Mouse (Mus musculus) lung, postnatal 0 days (tissue): ENCODE measurements around the gene Pfas. TPM values are rescaled to one million over a fixed set of nuclear protein-coding genes. Genes with fewer than 3 reads are reported as not detected.

ENCODE experiments used
- ATAC-seq: fragments of 200-750 bp; cut with Nextera tagmentation; 2 replicates; pipeline ENCODE4 v1.8.0; 2017; ENCODE audit warnings: moderate library complexity
- DNase-seq: peaks from one replicate; pipeline ENCODE4 v3.0.0-alpha.2; 2016; ENCODE audit warnings: low spot score
- H3K27ac ChIP-seq: fragments of 300-500 bp; sonication (generic); 2 replicates; pipeline ENCODE4 v1.5.1; 2014; ENCODE audit warnings: antibody characterized with exemption, mild to moderate bottlenecking, low read length, mixed read lengths
- H3K27me3 ChIP-seq: fragments of 300-500 bp; sonication (generic); replicated peaks from 2 replicates; pipeline ENCODE4 v1.6.1; 2014; ENCODE audit warnings: low read length, mixed read lengths; ENCODE audit not compliant: insufficient read depth
- H3K36me3 ChIP-seq: fragments of 300-500 bp; sonication (generic); 2 replicates; pipeline ENCODE4 v1.6.1; 2014; ENCODE audit warnings: low read length, mixed read lengths; ENCODE audit not compliant: insufficient read depth
- H3K4me1 ChIP-seq: fragments of 300-500 bp; sonication (generic); 2 replicates; pipeline ENCODE4 v1.6.1; 2014; ENCODE audit warnings: antibody characterized with exemption, low read depth, low read length, mixed read lengths; ENCODE audit not compliant: insufficient read depth
- H3K4me2 ChIP-seq: fragments of 300-500 bp; sonication (generic); replicated peaks from 2 replicates; pipeline ENCODE4 v1.6.1; 2014; ENCODE audit warnings: low read depth, mild to moderate bottlenecking, low read length, moderate library complexity, mixed read lengths
- H3K4me3 ChIP-seq: fragments of 300-500 bp; sonication (generic); 2 replicates; pipeline ENCODE4 v1.5.1; 2014; ENCODE audit warnings: low read depth, low read length
- H3K9ac ChIP-seq: fragments of 300-500 bp; sonication (generic); replicated peaks from 2 replicates; pipeline ENCODE4 v1.6.1; 2014; ENCODE audit warnings: low read depth, mild to moderate bottlenecking
- H3K9me3 ChIP-seq: fragments of 300-500 bp; sonication (generic); 2 replicates; pipeline ENCODE4 v1.6.1; 2016; ENCODE audit warnings: low read length, mixed read lengths
- CTCF ChIP-seq: IDR thresholded peaks from 2 replicates; pipeline ENCODE4 v1.5.1; 2016; ENCODE audit warnings: antibody characterized with exemption, mild to moderate bottlenecking
- EP300 ChIP-seq: IDR thresholded peaks from 2 replicates; pipeline ENCODE4 v1.6.1; 2016; ENCODE audit warnings: antibody characterized with exemption, mild to moderate bottlenecking, control low read depth
- WGBS: fragments of 180-500 bp; shearing (Covaris S2); extraction: QIAGEN DNeasy Blood & Tissue Kit; methylation state at CpG from one replicate; pipeline ENCODE4 v1.1.7; 2014; 5-methylcytosine and 5-hydroxymethylcytosine counted together
- polyA plus RNA-seq: library from polyadenylated mRNA; unstranded; fragments of >200 nt; fragmentation: Nextera tagmentation; extraction: Ambion mirVana; gene quantifications from 2 replicates; pipeline ENCODE4 v1.2.1, GENCODE M21; 2015

Pfas gene
- polyA plus RNA-seq, 1 experiment from 2014 or later: 7.0 TPM

DNA sequence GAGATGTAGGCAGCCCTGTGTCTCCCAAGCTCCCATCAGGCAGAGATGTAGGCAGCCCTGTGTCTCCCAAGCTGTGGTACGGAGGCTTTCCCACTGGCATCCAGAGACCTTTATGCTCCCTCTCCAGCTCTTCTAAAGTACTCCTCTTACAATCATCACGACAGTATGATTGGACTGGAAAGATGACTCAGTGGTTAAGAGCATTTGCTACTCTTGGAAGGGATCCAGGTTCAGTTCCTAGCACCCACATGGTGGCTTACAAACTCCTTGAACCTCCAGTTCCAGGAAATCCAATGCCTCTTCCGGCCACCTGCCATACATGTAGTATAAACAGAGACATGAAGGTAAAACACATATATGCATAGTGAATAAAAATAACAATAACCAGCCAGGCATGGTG, 46.7 kb downstream of the Pfas start:
- Histone ChIP-seq H3K4me1 (no peaks in the 10 kb centered on the region), H3K27me3 (no peaks in the 10 kb centered on the region), H3K9me3 (no peaks in the 10 kb centered on the region), H3K4me2 (no peak overlapping the region), H3K36me3 (no peaks in the 10 kb centered on the region), H3K9ac (no peak overlapping the region), H3K4me3 (no peak overlapping the region), H3K27ac (no peak overlapping the region)
- DNase-seq (no peak), ATAC-seq (no peak)
- TF ChIP-seq CTCF (no peak), EP300 (no peak)
- 40% methylated on average over 3 of the region's 3 CpGs for WGBS

DNA sequence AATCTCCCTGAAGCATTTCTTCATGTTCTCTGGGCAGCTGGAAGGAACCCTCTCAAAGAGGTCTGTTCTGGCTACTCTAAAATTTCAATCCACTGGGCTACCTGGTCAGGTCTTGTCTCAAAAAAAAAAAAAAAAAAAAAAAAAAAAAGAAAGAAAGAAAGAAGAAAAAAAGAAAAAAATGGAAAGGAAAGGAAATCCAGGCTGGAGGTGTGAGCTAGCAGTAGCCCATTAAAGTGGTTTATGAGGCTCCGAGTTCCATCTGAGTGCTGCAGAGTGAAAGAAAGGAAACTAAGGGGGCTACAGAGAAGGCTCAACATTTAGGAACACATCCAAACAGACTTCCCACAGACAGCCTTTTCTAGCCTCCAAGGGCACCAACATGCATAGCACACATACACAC, 50.3 kb downstream of the Pfas start:
- no peaks in the 10 kb centered on the region for H3K36me3 ChIP-seq

DNA sequence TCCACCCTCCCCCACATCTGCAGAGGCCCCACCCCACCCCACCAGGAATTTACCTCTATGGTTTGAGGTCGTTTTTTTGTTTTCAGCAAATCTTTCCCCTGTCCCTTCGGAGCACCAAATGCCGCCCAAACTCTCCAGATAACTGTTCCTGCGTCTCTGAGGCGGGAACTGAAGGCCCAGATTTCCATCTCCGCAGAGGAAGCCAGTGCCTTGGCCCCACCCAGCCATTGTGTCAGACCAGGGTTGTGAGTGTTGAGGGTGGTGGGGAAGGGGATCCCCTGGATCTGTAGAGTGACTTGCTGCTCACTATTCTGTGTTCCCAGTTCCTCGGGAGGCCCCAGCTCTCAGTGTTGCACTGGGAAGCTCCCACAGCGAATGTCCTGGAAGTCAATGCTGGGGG, 51.0 kb downstream of the Pfas start, which contains the start of gene Arhgef15:
TSS of gene Arhgef15 (minus strand) at position 173 of the 400 bp plus-strand sequence.
- 29% methylated on average over 8 of the region's 8 CpGs for whole genome bisulfite sequencing
- no peaks in the 10 kb centered on the region for H3K36me3 ChIP-seq
- ATAC-seq (peak; percentile 70), DNase-seq (peak; percentile 54)
- peaks cover 4% of the 10 kb centered on the region; the same call in 1 of the 2 replicates for H3K27me3 ChIP-seq
- 0 out of 2 replicates have a peak, but pooled peaks cover 2% of the 10 kb centered on the region for H3K4me1 ChIP-seq
- no peak for TF ChIP-seq EP300
- TF ChIP-seq CTCF: no peak
- no peaks in the 10 kb centered on the region for H3K9me3 ChIP-seq
- H3K27ac ChIP-seq: peak within 1 kb of the TSS; percentile 79
- H3K4me2 ChIP-seq: peak within 1 kb of the TSS; percentile 55
- peak within 1 kb of the TSS; percentile 33 for H3K4me3 ChIP-seq
- H3K9ac ChIP-seq: 0 out of 2 replicates have a peak within 1 kb of the TSS, but pooled peaks have one; percentile 9

More for the DNA sequence above, 50.3 kb downstream of the Pfas start:
- no peak for TF ChIP-seq CTCF
- Histone ChIP-seq H3K9ac (no peak overlapping the region), H3K4me2 (no peak overlapping the region), H3K27ac (0 out of 2 replicates have a peak overlapping the region, but pooled peaks have one; percentile 79), H3K9me3 (no peaks in the 10 kb centered on the region), H3K27me3 (peaks cover 4% of the 10 kb centered on the region; the same call in 1 of the 2 replicates), H3K4me3 (no peak overlapping the region), H3K4me1 (0 out of 2 replicates have a peak, but pooled peaks cover 2% of the 10 kb centered on the region)
- no peak for ATAC-seq
- 100% methylated on average over 1 of the region's 1 CpGs for WGBS
- no peak for DNase-seq

DNA sequence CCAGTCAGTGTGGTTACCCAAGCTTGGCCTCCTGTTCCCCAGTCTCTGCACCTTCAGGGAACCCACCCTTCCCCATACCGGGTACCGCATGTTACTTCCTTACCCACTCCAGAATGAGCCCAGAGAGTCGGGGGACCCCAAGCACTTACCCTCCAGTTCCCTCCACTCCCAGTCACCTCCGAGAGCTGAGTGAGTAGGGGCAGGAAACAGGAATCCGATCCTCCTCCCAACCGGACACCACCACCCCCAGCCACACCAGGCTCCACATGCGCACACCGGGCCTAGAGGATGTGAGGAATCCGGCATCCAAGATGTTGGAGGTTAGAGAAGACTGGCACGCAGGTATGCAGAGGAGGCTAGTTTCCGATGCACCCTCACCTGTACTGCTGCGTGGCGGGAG, 51.6 kb downstream of the Pfas start:
- H3K4me1 ChIP-seq: 0 out of 2 replicates have a peak, but pooled peaks cover 2% of the 10 kb centered on the region
- 0 out of 2 replicates have a peak overlapping the region, but pooled peaks have one; percentile 9 for H3K9ac ChIP-seq
- H3K27me3 ChIP-seq: peaks cover 4% of the 10 kb centered on the region; the same call in 1 of the 2 replicates
- no peak for DNase-seq
- peak overlapping the region; percentile 33 for H3K4me3 ChIP-seq
- peak overlapping the region; percentile 79 for H3K27ac ChIP-seq
- no peaks in the 10 kb centered on the region for H3K9me3 ChIP-seq
- ATAC-seq: peak; percentile 77
- H3K36me3 ChIP-seq: no peaks in the 10 kb centered on the region
- 24% methylated on average over 13 of the region's 13 CpGs for WGBS
- H3K4me2 ChIP-seq: peak overlapping the region; percentile 55
- no peak for TF ChIP-seq EP300
- no peak for TF ChIP-seq CTCF

DNA sequence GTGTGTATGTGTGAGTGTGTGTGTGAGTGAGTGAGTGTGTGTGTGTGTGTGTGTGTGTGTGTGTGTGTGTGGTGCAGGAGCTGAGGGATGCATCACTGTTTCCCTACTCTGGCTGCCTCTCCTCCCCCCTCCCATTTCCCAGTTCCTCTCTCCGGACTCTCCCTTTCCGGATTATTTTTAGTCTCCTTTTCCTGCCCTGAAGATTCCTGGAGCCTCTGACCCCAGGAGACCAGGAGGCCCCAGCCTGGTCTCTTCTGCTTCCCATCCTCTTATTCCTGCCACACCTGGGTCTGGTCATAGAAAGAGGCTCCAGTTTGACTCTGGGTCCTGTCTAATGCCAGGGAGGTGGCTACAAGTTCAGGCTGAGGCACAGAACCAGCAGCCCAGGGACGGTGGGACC, 52.2 kb downstream of the Pfas start:
- ATAC-seq (peak; percentile 73), DNase-seq (peak; percentile 59)
- Histone ChIP-seq H3K27ac (peak overlapping the region; percentile 79), H3K4me2 (peak overlapping the region; percentile 55), H3K9me3 (no peaks in the 10 kb centered on the region), H3K4me1 (0 out of 2 replicates have a peak, but pooled peaks cover 2% of the 10 kb centered on the region), H3K36me3 (no peaks in the 10 kb centered on the region), H3K27me3 (peaks cover 4% of the 10 kb centered on the region; the same call in 1 of the 2 replicates), H3K9ac (0 out of 2 replicates have a peak overlapping the region, but pooled peaks have one; percentile 9), H3K4me3 (peak overlapping the region; percentile 33)
- TF ChIP-seq CTCF (no peak), EP300 (no peak)
- 44% methylated on average over 3 of the region's 3 CpGs for WGBS

DNA sequence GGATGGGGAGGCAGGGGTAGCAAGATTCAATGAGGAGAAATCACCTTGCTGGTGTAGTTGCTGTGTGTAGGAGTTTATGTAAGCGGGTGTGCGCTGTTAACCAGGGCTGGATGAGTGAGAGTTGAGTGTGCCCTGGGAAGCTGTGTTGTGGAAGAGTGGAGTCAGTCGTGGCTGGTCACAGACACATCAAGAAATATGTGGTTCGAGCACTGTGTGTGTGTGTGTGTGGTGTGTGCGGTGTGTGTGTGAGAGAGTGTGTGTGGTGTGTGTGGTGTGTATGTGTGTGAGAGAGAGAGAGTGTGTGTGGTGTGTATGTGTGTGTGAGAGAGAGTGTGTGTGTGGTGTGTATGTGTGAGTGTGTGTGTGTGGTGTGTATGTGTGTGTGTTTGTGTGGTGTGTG, 52.8 kb downstream of the Pfas start:
- Histone ChIP-seq H3K4me2 (peak overlapping the region; percentile 55), H3K4me1 (0 out of 2 replicates have a peak, but pooled peaks cover 2% of the 10 kb centered on the region), H3K9ac (no peak overlapping the region), H3K36me3 (no peaks in the 10 kb centered on the region), H3K27ac (no peak overlapping the region), H3K27me3 (peaks cover 4% of the 10 kb centered on the region; the same call in 1 of the 2 replicates), H3K9me3 (no peaks in the 10 kb centered on the region), H3K4me3 (no peak overlapping the region)
- no peak for ATAC-seq
- 53% methylated on average over 5 of the region's 5 CpGs for WGBS
- TF ChIP-seq CTCF: no peak
- TF ChIP-seq EP300: no peak
- DNase-seq: no peak
